Mouse (Mus musculus): ENCODE data around the gene Panx3.

DNA sequence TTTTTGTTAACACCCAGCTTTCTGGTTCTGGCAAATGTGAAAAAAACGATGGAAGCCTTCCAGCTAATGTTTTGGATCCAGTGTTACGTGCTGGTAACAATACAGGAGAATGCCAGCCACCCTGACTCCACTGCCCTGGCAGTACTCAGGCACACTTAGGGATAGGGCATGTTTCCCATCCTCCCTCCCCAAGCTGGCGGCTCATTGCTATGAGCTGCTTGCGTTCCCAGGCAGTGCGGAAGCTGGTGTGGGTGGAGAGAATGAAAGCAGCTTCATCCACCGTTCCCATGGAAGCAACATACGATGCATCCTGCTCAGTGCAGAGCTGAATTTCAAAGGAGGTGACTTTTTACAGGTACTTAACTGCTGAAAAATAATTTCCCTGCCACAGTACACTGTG lies 43.4 kb downstream of the Panx3 start:
- TF ChIP-seq POLR2A (IDR thresholded peaks at IDR 0.05; ENCODE audit: insufficient read length, low read depth) (no peak), TCF12 (IDR thresholded peaks at IDR 0.05; ENCODE audit: insufficient read depth, poor library complexity, severe bottlenecking) (no peak)
